Mouse (Mus musculus): ENCODE data around the gene Hrh2. TPM values are rescaled to one million over a fixed set of nuclear protein-coding genes. Genes with fewer than 3 reads are reported as not detected.

The Hrh2 gene
- polyA plus RNA-seq (2017; shearing (Covaris generic)), result 10 to 100 TPM in 1 of 2 experiments, 1 to 10 TPM in 1; 9.2 to 12.0 TPM

DNA sequence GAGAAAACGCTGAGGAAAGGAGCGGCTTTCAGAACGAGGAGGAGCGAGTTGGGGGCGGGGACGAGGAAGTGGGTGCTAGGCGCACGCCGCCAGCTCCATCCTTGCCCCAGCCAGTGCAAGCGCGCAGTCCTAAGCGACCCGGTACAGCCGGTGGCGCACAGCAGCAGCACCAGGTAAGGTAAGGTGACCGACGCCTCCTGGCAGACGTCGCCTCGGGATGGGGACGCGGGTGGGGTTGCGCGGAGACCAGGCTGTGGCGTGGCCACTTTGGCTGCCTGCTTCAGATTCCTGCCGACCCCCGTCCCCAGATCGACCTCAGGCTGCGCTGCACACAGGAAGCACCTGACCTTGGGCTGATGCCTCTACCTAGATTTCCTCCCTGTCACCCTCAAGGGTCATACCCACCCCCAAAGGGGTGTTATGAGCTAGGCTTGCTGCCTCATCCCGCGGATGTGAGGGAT is at the start of gene Hrh2:
TSS of gene Hrh2 (plus strand) at position 109 of the 461 bp plus-strand sequence.
- ATAC-seq, result peak; percentile 55

DNA sequence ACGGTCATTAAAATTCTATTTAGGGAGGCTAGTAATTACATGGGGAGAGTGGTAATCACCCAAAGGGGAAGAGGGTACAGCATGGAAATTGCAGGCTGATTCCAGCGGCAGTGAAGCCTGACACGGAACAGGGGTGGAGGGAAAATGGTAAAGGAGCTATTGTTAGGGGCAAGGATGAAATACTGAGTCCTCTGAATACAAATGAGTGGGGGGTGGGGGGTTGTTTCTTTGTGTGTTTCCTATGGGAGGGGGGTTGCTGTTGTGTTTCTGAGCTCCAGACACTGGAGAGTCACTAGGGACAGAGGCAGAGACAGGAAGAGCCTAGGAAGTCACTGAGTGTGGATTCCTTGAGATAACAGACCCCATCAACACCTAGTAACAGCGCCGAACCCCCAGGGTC is 48.1 kb upstream of the Hrh2 start:
- ATAC-seq, result no peak

DNA sequence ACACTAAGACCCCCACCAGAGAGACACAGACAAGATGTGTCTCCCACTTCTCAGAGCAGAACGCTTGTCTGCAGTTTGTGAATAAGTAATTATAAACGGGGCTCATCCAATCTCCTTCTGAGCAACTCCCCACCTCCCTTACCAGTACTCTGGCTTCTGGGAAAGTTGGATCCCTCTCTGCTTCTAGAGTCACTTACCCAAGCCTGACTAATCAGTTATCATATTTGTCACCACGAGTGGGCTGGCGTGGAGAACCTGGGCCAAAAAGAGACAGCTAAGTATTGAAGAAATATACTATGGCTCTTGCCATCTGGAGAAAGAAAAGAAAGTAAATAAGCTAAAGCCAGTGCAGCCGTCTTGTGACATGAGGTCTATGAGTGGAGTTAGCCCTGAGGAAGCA is 47.3 kb upstream of the Hrh2 start:
- ATAC-seq, result no peak

DNA sequence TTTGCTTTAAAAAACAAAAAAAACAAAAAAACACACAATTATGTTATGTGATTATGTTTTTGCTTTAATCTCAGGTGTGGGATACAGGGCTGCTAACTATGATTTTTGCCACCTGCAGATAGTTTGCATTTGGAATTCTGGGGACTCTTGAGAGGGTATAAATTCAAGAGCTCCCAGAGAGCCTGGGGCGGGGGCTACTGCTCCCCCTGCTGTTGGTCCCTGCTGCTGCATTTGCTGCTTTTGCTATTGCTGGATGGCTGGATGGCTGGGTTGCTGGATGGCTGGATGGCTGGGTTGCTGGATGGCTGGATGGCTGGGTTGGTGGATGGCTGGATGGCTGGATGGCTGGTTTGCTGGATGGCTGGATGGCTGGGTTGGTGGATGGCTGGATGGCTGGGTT is 44.6 kb upstream of the Hrh2 start:
- ATAC-seq, result no peak

DNA sequence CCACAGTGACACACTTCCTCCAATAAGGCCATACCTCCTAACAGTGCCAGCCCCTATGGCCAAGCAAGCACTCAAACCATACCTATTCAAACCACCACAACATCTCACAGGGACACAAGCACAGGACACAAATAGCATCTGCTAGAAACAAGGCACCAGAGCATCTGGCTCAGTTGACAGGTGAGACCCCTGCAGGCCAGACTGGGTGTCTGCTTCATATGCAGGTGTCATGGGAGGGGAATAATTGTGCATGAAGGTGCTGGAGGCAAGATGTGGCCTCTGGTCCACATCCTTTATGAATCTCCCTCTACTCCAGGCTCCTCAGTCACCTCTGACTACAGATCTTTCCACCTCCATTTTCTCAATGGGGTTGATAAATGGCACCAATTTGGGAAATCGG is 39.5 kb upstream of the Hrh2 start:
- no peak for ATAC-seq

DNA sequence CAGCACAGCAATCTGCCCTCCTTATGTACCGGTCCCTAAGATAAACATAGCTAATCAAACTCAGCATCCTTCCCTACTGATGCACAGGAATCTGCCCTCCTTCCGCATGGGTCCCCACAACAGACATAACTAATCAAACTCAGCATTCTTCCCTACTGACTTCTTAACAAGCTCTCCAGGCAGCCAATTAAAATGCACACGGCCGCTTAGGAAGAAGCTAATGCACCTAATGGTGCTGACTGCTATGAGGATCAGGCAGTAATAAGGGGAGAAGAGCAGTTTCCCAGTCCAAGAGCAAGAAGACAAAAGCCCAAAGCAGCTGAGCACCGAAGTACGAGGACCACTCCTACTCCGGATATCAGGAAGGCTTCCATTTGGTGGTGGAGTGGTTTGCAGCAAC is 39.0 kb upstream of the Hrh2 start:
- no peak for ATAC-seq

DNA sequence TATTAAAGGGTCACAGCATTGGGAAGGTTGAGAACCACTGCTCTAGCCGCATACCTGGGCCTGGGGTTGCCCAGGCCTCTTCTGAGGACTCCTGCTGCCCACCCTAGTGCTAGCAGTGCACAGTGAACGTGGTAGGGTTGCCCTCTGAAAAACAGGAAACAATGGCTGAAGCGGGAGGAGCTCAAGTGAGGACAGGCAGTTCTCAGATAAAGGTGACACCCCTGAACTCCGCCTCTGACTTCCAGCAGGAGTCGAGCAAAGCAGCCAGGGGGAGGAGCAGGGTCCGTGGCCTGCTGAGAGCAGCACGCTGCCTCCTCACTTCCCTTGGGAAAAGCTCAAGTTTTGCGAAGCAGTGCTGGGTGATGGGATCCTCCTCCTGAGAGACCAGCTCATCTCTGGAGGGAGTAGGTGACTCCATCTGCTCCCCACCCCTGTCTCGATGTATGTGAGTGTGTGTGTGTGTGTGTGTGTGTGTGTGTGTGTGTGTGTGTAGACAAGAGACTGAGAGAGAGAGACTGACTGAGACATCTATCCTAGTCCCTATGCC is 38.2 kb upstream of the Hrh2 start:
- no peak for ATAC-seq

DNA sequence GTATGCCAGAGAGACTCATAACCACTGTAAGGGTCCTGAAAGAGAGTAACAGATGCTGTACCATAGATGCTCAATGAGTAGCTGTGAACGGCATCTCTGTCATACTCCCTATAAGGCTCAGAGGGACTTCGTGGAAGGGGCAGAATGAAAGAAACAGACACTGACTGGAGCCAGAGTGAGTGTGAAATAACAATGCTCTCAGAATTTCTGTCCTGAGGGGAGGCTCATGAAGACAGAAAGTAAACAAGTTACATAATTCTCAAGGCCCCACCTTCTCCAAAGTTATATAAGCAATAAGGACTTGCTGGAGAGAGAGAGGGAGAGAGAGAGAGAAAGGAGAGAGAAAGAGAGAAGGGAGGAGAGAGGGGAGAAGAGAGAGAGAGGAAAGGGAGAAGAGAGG is 36.1 kb upstream of the Hrh2 start:
- ATAC-seq, result no peak

DNA sequence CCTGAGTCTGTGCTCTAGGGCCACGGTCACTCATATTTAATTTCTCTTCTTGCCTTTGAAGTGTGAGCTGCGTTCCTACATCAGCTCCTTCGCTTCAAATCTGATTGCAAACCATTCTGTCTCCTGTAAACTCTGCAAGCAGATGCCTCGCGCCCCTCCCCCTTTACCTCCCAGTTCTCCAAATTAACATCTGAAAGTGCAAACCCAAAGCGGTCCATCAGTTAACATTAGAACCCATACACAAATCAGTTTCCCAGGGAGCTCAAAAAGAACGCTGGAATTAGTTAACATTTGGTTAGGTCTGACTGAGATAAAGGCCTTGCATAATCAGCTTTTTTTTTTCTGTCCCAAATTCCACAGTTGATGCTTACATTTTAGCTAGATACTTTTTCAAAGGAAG is 32.7 kb upstream of the Hrh2 start:
- no peak for ATAC-seq

DNA sequence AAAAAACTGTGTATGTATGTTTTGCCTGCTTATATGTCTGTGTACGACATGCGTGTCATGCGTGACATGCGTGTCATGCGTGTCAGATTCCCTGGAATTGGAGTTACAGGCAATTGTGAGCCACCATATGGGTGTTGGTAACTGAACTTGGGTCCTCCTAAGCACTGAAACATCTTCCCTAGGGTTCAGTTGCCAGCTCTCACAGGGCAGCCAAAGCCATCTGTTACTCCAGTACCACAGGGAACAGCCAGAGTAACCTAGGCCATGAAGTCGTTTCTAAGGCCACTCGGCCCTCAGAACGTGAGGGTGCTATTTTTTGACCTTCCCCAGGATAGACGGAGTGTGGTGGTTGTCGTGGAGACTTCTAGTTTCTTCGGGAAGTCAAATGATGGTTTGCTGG is 32.2 kb upstream of the Hrh2 start:
- no peak for ATAC-seq

DNA sequence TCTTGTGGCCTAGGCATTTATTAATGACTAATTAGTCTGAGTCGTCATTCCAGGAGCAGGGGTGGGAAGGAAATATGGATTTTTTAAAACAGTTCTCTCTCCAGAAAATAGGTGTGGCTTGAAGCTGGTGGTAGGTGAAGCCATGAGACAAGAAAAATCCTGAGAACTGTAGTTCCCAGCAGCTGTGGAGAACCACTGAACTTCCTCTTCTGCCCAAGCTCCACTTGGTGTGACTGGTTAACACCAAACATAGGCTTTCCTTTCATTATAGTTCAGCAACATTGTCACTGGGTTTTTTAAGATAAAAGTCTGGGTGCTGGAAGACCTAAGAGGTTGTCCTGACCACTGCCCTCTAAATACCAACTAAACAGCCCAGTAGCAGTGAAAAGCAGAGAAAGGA is 31.4 kb upstream of the Hrh2 start:
- no peak for ATAC-seq

DNA sequence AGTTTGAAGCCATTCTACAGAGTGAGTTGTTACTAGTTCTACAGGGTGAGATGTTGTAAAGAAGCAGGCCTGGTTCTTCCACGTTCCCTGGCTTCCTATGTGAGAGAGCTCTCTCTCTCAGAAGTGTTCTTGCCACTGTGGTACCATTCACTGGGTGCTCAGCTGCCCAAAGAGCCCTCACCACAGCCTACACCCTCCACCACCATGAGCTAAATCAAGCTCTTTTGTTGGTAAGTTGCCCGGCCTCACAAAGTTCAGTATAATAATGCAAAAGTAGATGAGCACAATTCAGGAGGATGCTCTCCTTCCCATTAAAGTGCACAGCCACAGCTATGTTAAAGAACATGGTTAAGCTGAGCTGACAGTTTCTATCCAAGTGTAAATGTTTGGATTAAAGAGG is 30.4 kb upstream of the Hrh2 start:
- no peak for ATAC-seq

DNA sequence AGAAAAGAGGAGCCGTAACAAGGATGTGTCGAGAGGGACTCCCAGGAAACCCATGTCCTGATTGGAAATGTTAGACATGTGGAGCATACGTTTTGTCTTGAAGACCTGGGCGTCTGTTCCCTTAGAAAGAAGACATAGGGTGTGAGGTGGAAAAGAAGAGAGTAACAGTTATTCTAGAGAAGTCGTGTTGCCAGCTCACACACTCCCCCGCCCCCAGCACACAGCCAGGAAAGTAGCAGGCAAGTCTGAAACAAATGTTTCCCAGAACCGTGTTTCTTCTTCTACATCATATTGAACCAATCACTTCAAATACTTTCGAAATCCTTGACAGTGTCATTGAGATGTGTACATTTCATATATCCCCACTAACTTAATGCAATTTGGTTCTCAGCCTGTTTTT is 28.6 kb upstream of the Hrh2 start:
- no peak for ATAC-seq

DNA sequence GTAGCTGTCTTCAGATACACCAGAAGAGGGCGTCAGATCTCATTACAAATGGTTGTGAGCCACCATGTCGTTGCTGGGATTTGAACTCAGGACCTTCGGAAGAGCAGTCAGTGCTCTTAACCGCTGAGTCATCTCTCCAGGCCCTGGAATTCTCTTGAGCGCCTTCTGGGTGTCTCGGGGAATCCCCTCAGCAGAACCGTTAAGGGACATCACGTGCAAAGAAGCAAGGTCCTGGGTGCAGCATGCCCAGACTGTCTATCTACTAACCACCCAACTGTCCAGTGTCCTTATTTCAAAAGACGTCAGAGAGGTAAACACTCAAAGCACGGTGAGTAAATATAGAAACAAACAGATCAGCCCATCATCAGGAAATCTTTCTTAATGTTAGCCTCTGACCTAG is 27.5 kb upstream of the Hrh2 start:
- no peak for ATAC-seq

DNA sequence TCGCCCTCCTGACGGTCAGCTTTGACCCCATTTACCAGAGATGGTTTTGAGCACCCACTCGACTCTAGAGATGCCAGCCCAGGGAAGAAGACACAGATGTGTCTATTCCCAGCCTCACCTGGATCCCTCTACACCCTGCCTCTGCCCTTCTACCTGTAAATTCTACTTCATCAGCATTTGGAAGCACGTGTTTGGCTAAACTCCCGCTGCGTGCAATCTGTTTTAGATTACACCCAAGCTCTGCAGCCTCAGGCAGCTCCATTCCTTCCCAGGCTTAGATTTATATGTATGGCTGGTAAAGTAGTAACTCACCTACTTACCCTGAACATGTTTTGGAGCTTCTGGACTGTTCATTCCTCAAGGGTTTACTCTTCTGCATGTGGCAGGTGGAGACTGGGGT is 26.9 kb upstream of the Hrh2 start:
- ATAC-seq, result no peak

DNA sequence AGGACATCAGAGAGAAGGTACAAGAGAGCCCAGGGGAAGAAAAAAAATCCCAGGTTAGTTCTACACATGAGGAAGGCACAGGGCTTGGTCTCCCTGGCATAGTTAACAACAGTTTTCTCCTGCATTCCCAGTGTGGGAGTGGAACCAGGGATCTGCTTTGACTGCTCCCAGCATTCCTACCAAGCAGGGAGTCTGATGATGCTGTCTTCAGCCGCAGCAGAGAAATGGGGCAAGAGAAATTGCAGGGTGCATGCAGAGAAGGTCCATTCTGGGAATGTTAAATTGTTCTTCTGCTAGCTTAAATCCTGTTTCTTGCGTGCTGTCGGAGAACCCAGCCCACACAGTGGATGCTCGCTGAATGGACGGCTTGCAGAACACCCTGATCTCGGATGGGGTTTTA is 26.2 kb upstream of the Hrh2 start:
- no peak for ATAC-seq

DNA sequence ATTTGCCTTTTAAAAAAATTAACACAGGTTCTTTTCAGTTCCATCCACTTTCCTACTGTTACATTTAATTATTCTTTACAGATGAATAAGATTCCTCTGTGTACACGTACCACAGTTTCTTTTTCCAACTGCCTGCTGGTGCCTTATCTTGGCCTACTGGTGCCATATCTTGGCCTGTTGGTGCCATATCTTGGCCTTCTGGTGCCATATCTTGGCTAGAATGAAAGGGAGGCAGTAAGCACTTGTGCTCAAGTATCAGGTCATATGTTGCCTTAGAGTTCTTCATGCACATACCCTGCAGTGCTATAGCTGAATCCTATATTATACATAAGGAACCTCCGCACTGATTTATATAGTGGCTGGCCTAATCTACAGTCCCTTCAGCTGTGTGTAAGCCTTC is 24.9 kb upstream of the Hrh2 start:
- no peak for ATAC-seq

DNA sequence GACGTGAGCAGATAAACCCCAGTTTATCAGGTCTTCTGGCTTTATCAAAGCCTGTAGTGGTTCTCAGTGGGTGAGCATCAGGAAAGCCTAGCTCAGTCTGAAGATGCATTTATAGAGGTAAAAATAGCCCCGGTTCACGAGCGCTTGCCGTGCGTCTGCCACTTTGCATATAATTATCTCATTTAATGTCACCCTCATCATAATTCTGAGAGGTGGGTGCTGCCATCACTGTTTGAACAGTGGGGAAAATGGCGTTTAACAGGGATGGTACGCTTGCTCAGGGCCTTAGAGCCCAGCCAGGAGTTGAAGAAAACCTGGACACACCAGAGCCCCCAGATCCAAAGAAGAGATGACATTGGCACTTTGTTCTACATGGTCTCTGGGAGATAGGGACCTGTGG is 23.3 kb upstream of the Hrh2 start:
- no peak for ATAC-seq

DNA sequence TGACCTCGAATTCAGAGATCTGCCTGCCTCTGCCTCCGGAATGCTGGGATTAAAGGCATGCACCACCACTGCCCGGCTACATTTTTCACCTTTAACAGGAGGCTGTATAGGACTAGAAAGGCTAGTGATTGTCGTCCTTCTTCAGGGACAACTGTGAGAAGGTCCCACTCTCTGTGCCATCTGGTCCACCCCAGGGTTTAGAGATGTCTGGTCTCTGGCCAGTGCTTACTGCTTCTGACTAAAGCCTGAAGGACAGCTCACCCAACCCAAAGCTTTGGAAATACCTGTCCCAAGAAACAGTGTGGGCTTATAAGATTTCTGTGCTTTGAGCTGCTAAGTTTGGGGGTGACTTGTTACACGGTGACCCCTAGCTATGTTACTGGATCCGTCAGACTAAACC is 21.6 kb upstream of the Hrh2 start:
- no peak for ATAC-seq

DNA sequence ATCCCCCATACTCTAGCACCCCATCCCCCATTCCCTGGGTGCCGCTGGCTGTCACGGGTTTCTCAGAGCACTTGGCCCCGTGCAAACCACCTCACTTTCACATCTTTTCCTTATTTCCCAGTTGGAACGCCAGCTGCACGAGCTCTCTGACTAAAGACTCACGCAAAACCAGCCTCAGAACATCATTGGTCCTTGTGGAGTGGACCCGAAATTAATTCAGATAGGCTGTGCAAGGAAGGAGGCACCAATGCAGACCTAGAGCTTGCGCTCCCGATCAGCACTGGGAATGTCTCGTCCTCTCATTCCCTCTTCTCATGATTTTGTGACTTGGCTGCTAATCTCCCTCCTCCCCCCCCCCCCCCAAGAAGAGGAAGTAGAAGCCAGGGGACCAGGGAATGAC is 20.6 kb upstream of the Hrh2 start:
- no peak for ATAC-seq

DNA sequence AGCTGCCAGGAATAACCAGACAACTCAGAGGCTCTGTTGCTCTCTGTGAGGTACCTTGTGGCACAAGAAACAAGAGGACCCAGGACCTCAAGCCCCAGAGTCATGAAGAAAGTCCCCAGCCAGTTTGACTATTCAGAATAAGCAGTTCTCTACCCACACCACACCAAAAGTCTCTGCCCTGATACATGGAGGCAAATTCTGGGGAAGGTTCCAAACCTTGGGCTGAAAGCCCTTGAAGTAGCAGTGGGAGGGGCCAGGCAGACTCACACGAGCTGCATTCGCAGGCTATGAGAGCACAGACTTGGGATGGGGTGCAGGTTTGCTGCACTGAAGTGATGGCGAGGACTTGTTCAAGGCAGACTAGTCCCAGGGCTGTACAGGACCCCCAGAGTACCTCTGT is 20.2 kb upstream of the Hrh2 start:
- no peak for ATAC-seq

DNA sequence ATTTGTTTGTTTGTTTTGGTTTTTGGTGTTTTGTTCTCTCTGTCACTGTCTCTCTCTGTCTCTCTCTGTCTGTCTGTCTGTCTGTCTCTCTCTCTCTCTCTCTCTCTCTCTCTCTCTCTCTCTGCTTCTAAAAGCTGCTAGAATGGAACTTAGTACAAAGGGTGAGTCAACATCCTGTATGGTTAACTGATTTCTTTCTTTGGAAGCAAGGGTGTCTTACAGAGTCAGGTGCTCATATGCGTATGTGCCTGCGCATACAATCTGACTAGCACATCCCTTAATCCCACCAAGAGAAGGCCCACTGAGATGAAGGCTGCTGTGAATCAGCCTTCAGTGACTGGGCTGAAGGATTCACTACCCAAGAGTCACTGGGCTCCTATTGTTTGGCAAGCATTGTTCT is 18.0 kb upstream of the Hrh2 start:
- no peak for ATAC-seq

DNA sequence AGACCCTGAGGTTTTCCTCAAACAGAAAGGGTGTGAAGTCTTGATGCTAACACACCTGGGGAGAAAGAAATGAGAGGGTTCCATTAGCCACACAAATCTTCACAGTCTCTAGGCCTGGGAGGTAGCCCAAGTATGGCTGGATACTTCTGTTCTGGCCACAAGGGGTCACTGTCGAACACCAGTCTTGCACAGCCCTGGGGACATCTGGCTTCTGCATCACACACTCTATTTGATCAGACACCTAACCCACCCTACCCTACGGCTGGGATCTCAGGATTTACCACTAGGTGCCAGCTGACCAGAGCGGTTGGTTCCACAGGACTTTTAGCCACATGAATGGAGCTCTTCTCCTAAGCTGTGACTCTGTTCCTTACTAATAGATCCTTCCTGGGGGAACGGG is 17.2 kb upstream of the Hrh2 start:
- ATAC-seq, result peak; percentile 32

DNA sequence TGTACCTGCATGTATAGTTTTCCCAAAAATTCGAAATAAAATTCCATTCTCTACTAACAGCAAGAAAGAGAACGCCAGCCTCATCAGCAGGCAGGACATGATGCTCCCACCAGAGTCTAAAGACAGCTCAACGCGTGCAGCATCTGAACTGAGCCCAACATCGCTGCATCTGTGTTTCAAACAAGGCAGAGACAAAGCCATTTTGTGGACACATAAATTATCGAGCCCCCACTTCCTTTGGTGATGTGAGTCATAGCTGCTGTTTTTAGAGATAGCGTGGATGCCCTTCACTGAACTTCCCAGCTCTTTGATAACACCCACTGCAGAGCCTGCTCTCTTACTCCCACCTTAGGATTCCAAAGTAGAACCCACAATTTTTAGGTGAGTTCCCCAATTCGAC is 16.5 kb upstream of the Hrh2 start:
- ATAC-seq, result no peak

DNA sequence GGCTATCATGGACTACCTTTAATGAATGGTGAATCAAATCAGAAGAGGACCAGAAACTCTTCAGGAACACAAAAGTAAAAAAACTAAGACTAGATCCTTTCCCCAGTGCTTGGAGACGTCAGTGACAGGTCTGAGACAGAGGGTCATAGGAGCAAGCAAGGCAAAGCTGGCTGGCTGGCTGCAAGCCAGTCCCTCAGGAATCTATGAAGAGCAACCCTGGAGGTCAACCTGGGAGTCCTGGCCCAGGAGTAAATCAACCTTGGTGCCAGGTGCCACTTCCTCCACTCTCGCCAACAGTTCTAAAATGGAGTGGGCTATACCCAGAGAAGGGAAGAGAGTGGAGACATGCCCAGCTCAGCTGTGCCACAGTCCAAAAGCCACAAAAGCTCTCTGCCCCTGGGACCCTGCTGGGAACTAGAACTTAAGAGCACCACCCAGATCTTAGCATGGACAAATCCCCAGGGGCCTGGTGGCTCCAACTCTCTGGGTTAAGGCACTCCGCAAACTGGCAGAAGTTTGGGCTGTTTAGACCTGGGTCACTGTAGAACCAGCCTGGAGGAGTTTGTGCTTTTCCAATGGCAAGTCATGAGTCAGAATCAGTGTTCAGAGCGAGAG is 15.4 kb upstream of the Hrh2 start:
- no peak for ATAC-seq

Data from activated CD4-positive, CD25-positive, alpha-beta regulatory T cell, adult 4 months (primary cell).